Mouse (Mus musculus) B cell, adult 2 months (primary cell): ENCODE data around the gene Mrtfa.

Experiments
- DNase-seq, 2 experiments: peaks; one replicate each; pipeline ENCODE4 v3.0.0; 2022

Gene Mrtfa

GRCm38 (mm10) chr15:81062616-81063015 lies 127.9 kb downstream of the Mrtfa start:
- no peak for DNase-seq

GRCm38 (mm10) chr15:81062175-81062588 lies 128.4 kb downstream of the Mrtfa start:
- no peak for DNase-seq

- DNase-seq = peak; percentile 15 to 29
These were observed 129.6 kb downstream of the Mrtfa start for GRCm38 (mm10) chr15:81060975-81061374.

GRCm38 (mm10) chr15:81057736-81058135 lies 132.8 kb downstream of the Mrtfa start:
- DNase-seq = no peak

- no peak for DNase-seq
These were observed 135.1 kb downstream of the Mrtfa start for GRCm38 (mm10) chr15:81055488-81055887.

- DNase-seq = no peak
These were observed 138.1 kb downstream of the Mrtfa start for GRCm38 (mm10) chr15:81052491-81052890.

- DNase-seq = no peak
These were observed 140.1 kb downstream of the Mrtfa start for GRCm38 (mm10) chr15:81050488-81050887.

- DNase-seq = peak; percentile 72 to 75
These were observed 141.0 kb downstream of the Mrtfa start for GRCm38 (mm10) chr15:81049401-81050053.

GRCm38 (mm10) chr15:81047497-81047896 lies 143.1 kb downstream of the Mrtfa start:
- no peak for DNase-seq

- no peak for DNase-seq
These were observed 144.5 kb downstream of the Mrtfa start for GRCm38 (mm10) chr15:81046061-81046460.

- peak; percentile 61 to 69 for DNase-seq
These were observed 145.2 kb downstream of the Mrtfa start for GRCm38 (mm10) chr15:81045336-81045735.

GRCm38 (mm10) chr15:81044446-81044845 lies 146.1 kb downstream of the Mrtfa start:
- DNase-seq = peak; percentile 76 to 78

GRCm38 (mm10) chr15:81042276-81042931 lies 148.2 kb downstream of the Mrtfa start:
- peak; percentile 75 to 77 for DNase-seq

GRCm38 (mm10) chr15:81041767-81042166 lies 148.8 kb downstream of the Mrtfa start:
- DNase-seq = no peak

GRCm38 (mm10) chr15:81038419-81038818 lies 152.1 kb downstream of the Mrtfa start:
- no peak for DNase-seq

GRCm38 (mm10) chr15:81035417-81036162 lies 155.0 kb downstream of the Mrtfa start:
- peak; percentile 21 to 23 for DNase-seq

- no peak for DNase-seq
These were observed 156.4 kb downstream of the Mrtfa start for GRCm38 (mm10) chr15:81034119-81034518.

GRCm38 (mm10) chr15:81032941-81033629 lies 157.5 kb downstream of the Mrtfa start:
- DNase-seq = peak; percentile 53 to 66

- no peak for DNase-seq
These were observed 158.9 kb downstream of the Mrtfa start for GRCm38 (mm10) chr15:81031611-81032010.

GRCm38 (mm10) chr15:81030891-81031425 lies 159.6 kb downstream of the Mrtfa start:
- no peak for DNase-seq

GRCm38 (mm10) chr15:81027378-81028173 lies 163.0 kb downstream of the Mrtfa start:
- peak; percentile 88 to 90 for DNase-seq

- no peak for DNase-seq
These were observed 163.7 kb downstream of the Mrtfa start for GRCm38 (mm10) chr15:81026901-81027300.
